Mouse (Mus musculus): ENCODE results near the gene Pxylp1.

DNA sequence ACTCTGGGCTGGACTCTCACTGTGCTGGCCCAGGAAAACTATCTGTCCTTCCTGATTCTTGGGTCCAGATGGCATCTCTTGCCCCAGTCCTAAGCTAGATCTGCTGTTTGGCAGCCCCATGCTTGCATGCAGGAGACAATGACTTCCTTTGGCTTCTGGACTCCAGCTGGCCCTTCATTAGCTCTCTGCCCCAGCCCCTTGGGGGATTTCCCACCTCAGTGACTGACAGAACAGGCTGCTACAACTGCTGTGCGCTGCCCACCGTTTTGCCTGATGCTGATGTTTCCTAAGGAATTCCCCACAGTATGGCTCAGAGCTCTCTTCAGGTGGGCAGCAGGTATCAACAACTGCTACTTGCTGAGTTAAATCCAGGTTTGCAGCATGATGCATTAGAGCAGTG, 33.4 kb downstream of the Pxylp1 start:
- TF ChIP-seq FLI1 (IDR thresholded peaks at IDR 0.05; ENCODE audit: low read length): no peak
- no peak for TF ChIP-seq GATA1 (IDR thresholded peaks at IDR 0.05; ENCODE audit: borderline replicate concordance, low read length)
